Mouse (Mus musculus): ENCODE data around the gene Shc3.

DNA sequence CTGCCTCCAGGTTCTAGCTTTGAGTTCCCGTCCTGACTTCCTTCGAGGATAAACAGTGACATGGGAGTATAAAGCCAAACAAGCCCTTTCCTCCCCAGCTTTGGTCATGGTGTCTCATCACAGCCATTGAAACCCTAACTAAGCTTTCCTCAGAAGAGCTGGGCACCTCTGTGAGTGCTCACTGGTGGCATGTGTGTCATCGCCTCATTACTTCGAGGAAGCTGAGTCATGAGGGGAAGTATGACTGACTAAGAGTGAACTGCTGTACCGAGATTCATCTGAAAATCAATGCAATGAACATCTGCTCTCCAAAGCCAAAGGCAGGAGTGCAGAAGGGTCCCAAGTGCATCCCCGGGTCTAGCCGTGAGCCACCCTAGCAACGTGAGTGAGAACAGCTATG lies 29.4 kb downstream of the Shc3 start:
- no peak for TF ChIP-seq CTCF (IDR thresholded peaks at IDR 0.05)
- TF ChIP-seq POLR2A (IDR thresholded peaks at IDR 0.05; ENCODE audit: insufficient read depth, low read depth, low read length), result no peak
- TF ChIP-seq EP300 (IDR thresholded peaks at IDR 0.05; ENCODE audit: insufficient read depth, low read depth, low read length), result no peak
